In genomic region chr2:130068228-130068627, GRCm38 (mm10) we compare ENCODE assay signal across 8 mouse cellular contexts. TPM values are rescaled to one million over a fixed set of nuclear protein-coding genes. Genes with fewer than 3 reads are reported as not detected.
DNase-seq lines count a peak whose midpoint lies in the region.

No protein-coding gene starts in this region.

- intact Hi-C loops in left cerebral cortex, postnatal 4 days (cut with DNase I): loop anchor here (5.0 kb wide), 1 partner anchor 99 kb away; no protein-coding TSS in a partner anchor

- H3K4me1 ChIP-seq in forebrain, embryonic 10.5 days: no peaks in the 10 kb centered on the region

- no peak overlapping the region for H3K4me3 ChIP-seq in forebrain, embryonic 10.5 days

- no peak overlapping the region for H3K27ac ChIP-seq in forebrain, embryonic 10.5 days

- no peaks in the 10 kb centered on the region for H3K36me3 ChIP-seq in forebrain, embryonic 10.5 days (replicated peaks)

- peak; percentile 52 for DNase-seq in heart, postnatal 4 days
- DNase-seq in heart, adult 8-10 months (ENCODE audit: low spot score): no peak
- DNase-seq in thymus, postnatal 0 days (ENCODE audit: low spot score): peak; percentile 20
- DNase-seq in thymus, postnatal 25 days: no peak
- DNase-seq in cerebellum, postnatal 36 days: peak; percentile 5 to 31
- peak; percentile 10 for DNase-seq in left cerebral cortex, postnatal 4 days
- no peak for DNase-seq in spleen, postnatal 4 days (ENCODE audit: low spot score in 2 of 2)
- DNase-seq in forebrain, embryonic 10.5 days (ENCODE audit: extremely low spot score, low spot score): no peak

- H3K27me3 ChIP-seq in forebrain, embryonic 10.5 days (ENCODE audit: poor library complexity, severe bottlenecking): no peaks in the 10 kb centered on the region

- H3K9me3 ChIP-seq in forebrain, embryonic 10.5 days: no peaks in the 10 kb centered on the region

- WGBS in forebrain, embryonic 10.5 days: 37% methylated on average over 3 of the region's 3 CpGs

RNA-seq across cellular contexts. Expression of gene Tgm6, which starts 44.0 kb away (rescaled TPM):
- not detected for total RNA-seq in heart, postnatal 4 days (2021)
- not detected for total RNA-seq in heart, adult 8-10 months (2022)
- not detected in 2 replicates for polyA plus RNA-seq in thymus, postnatal 0 days (2015; fragmentation: Nextera tagmentation; extraction: Ambion mirVana)
- total RNA-seq in left cerebral cortex, postnatal 4 days (2021): under 1 TPM; 0.36 to 0.60 TPM
- not detected in 2 replicates for polyA plus RNA-seq in forebrain, embryonic 10.5 days (2016; fragmentation: Nextera tagmentation; extraction: Ambion mirVana)

RNA-seq across cellular contexts. Expression of gene Tgm3, which starts 56.1 kb away (rescaled TPM):
- under 1 TPM; 0.10 to 0.11 TPM for total RNA-seq in heart, postnatal 4 days (2021)
- not detected for total RNA-seq in heart, adult 8-10 months (2022)
- 0.09 TPM in 1 of 2 replicates, not detected in the other for polyA plus RNA-seq in thymus, postnatal 0 days (2015; fragmentation: Nextera tagmentation; extraction: Ambion mirVana)
- total RNA-seq in left cerebral cortex, postnatal 4 days (2021): 1 to 10 TPM; 2.3 to 2.4 TPM
- polyA plus RNA-seq in forebrain, embryonic 10.5 days (2016; fragmentation: Nextera tagmentation; extraction: Ambion mirVana): not detected in 2 replicates

Comparison
In these comparisons a context has a peak if more than half of its experiments do, and no peak if none do; other contexts are left out.
1. DNase-seq: peak in heart, postnatal 4 days (single experiment), thymus, postnatal 0 days (single experiment), cerebellum, postnatal 36 days (2 of 2) and left cerebral cortex, postnatal 4 days (single experiment); none in heart, adult 8-10 months (single experiment), thymus, postnatal 25 days (single experiment), spleen, postnatal 4 days (0 of 2) and forebrain, embryonic 10.5 days (single experiment).